Mouse (Mus musculus) testis, adult 2 months (tissue): Measurements from ENCODE around the gene Cobll1. TPM values are rescaled to one million over a fixed set of nuclear protein-coding genes. Genes with fewer than 3 reads are reported as not detected.

Experiments
- H3K27ac ChIP-seq: fragments of 200-500 bp; 2 replicates; pipeline ENCODE4 v1.5.1; 2012; ENCODE audit warnings: low read depth, low read length; ENCODE audit not compliant: control insufficient read depth, insufficient read depth
- H3K27me3 ChIP-seq: fragments of 200-500 bp; 2 replicates; pipeline ENCODE4 v1.6.1; 2012; ENCODE audit warnings: mild to moderate bottlenecking, low read length, moderate library complexity; ENCODE audit not compliant: control insufficient read depth, insufficient read depth
- H3K36me3 ChIP-seq: fragments of 200-500 bp; 2 replicates; pipeline ENCODE4 v1.6.1; 2012; ENCODE audit warnings: mild to moderate bottlenecking, low read length; ENCODE audit not compliant: control insufficient read depth, insufficient read depth
- H3K4me1 ChIP-seq: fragments of 200-500 bp; 2 replicates; pipeline ENCODE4 v1.6.1; 2012; ENCODE audit warnings: low read length; ENCODE audit not compliant: control insufficient read depth, insufficient read depth
- H3K4me3 ChIP-seq: fragments of 200-500 bp; 2 replicates; pipeline ENCODE4 v1.5.1; 2012; ENCODE audit warnings: low read depth, mild to moderate bottlenecking, low read length, moderate library complexity, mixed read lengths; ENCODE audit not compliant: control insufficient read depth
- CTCF ChIP-seq: fragments of 200-500 bp; IDR thresholded peaks from 2 replicates; pipeline ENCODE4 v1.5.1; 2012; ENCODE audit warnings: low read depth, mild to moderate bottlenecking, inconsistent platforms, low read length, moderate library complexity; ENCODE audit not compliant: control insufficient read depth, insufficient read depth, insufficient replicate concordance
- POLR2A ChIP-seq: fragments of 200-500 bp; IDR thresholded peaks from 2 replicates; pipeline ENCODE4 v1.6.1; 2012; ENCODE audit warnings: low read depth, mild to moderate bottlenecking, inconsistent platforms, low read length, moderate library complexity; ENCODE audit not compliant: control insufficient read depth
- polyA plus RNA-seq: library from polyadenylated mRNA; depleted of rRNA; stranded (reverse); fragments of >200 nt; gene quantifications from 2 replicates; pipeline ENCODE4 v1.2.3, GENCODE M21; 2012

The Cobll1 gene
- polyA plus RNA-seq, 1 experiment: 3.6 TPM

- H3K27ac ChIP-seq: no peak overlapping the region
- no peaks in the 10 kb centered on the region; the same call in 1 of the 2 replicates for H3K4me1 ChIP-seq
- H3K4me3 ChIP-seq: no peak overlapping the region
- H3K36me3 ChIP-seq: no peaks in the 10 kb centered on the region
- H3K27me3 ChIP-seq: no peaks in the 10 kb centered on the region
- no peak for TF ChIP-seq CTCF
- no peak for TF ChIP-seq POLR2A
These were observed 57.5 kb downstream of the Cobll1 start for GRCm38 (mm10) chr2:65181736-65182135.

- Histone ChIP-seq H3K27ac (no peak overlapping the region), H3K36me3 (no peaks in the 10 kb centered on the region), H3K4me1 (no peaks in the 10 kb centered on the region; the same call in 1 of the 2 replicates), H3K27me3 (no peaks in the 10 kb centered on the region), H3K4me3 (no peak overlapping the region)
- TF ChIP-seq POLR2A (no peak), CTCF (no peak)
These were observed 58.0 kb downstream of the Cobll1 start for GRCm38 (mm10) chr2:65181066-65181716.

GRCm38 (mm10) chr2:65175645-65176044 is 63.6 kb downstream of the Cobll1 start:
- Histone ChIP-seq H3K27me3 (no peaks in the 10 kb centered on the region), H3K36me3 (no peaks in the 10 kb centered on the region), H3K27ac (no peak overlapping the region), H3K4me3 (no peak overlapping the region), H3K4me1 (no peaks in the 10 kb centered on the region)
- TF ChIP-seq CTCF (no peak), POLR2A (no peak)

- no peaks in the 10 kb centered on the region for H3K4me1 ChIP-seq
- TF ChIP-seq CTCF (no peak), POLR2A (no peak)
- H3K4me3 ChIP-seq: no peak overlapping the region
- H3K27ac ChIP-seq: no peak overlapping the region
- no peaks in the 10 kb centered on the region for H3K27me3 ChIP-seq
- H3K36me3 ChIP-seq: no peaks in the 10 kb centered on the region
These were observed 67.1 kb downstream of the Cobll1 start for GRCm38 (mm10) chr2:65172071-65172470.

- H3K36me3 ChIP-seq: no peaks in the 10 kb centered on the region
- no peak overlapping the region for H3K4me3 ChIP-seq
- H3K4me1 ChIP-seq: no peaks in the 10 kb centered on the region
- H3K27me3 ChIP-seq: no peaks in the 10 kb centered on the region
- H3K27ac ChIP-seq: no peak overlapping the region
- TF ChIP-seq CTCF (no peak), POLR2A (no peak)
These were observed 67.7 kb downstream of the Cobll1 start for GRCm38 (mm10) chr2:65171516-65171915.

- Histone ChIP-seq H3K4me3 (no peak overlapping the region), H3K36me3 (no peaks in the 10 kb centered on the region), H3K27me3 (no peaks in the 10 kb centered on the region), H3K27ac (no peak overlapping the region), H3K4me1 (no peaks in the 10 kb centered on the region)
- no peak for TF ChIP-seq POLR2A
- TF ChIP-seq CTCF: no peak
These were observed 68.3 kb downstream of the Cobll1 start for GRCm38 (mm10) chr2:65170693-65171456.

- H3K27me3 ChIP-seq: no peaks in the 10 kb centered on the region
- no peak overlapping the region for H3K27ac ChIP-seq
- H3K4me1 ChIP-seq: no peaks in the 10 kb centered on the region
- H3K4me3 ChIP-seq: no peak overlapping the region
- TF ChIP-seq CTCF (no peak), POLR2A (no peak)
- no peaks in the 10 kb centered on the region for H3K36me3 ChIP-seq
These were observed 68.9 kb downstream of the Cobll1 start for GRCm38 (mm10) chr2:65170256-65170655.
